Mouse (Mus musculus) T-helper 17 cell (primary cell): ENCODE results near the gene Tent5a.

Source experiments
- in situ Hi-C, 2 experiments: fragments of 300-600 bp; cut with MboI, MseI; formaldehyde crosslinking; loops; 1 replicate in 1 of 2; 2 replicates in 1 of 2; pipeline ENCODE4 v1.15.1; 2025; ENCODE audit warnings: high pct_unique_total_duplicates in 2 of 2

The Tent5a gene

GRCm38 (mm10) chr9:85320167-85320951 is 6.8 kb downstream of the Tent5a start:
- in situ Hi-C loops: loop anchor here in 1 of 2 experiments (10.0 kb wide), 1 partner anchor 1366 kb away; no protein-coding TSS in a partner anchor

DNA sequence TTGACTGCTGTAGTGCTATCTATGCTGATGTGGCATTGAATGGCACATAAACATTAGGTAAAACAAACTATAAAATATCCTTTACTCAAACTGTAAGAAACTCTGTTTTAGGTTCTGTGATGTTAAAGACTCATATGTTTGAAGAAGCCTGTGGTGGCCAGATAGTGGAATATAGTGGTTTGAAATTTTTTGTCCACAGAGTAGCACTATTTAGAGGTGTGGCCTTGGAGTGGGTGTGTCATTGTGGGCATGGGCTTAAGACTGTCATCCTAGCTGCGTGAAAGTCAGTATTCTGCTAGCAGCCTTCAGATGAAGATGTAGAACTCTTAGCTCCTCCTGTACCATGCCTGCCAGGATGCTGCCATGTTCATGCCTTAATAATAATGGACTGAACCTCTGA is 11.0 kb downstream of the Tent5a start:
- in situ Hi-C loops: no loop called here

GRCm38 (mm10) chr9:85312473-85312872 is 14.7 kb downstream of the Tent5a start, which contains the start of gene Gm11114:
Gene Gm11114 (plus strand): TSS chr9:85312773.
- in situ Hi-C loops: no loop called here

GRCm38 (mm10) chr9:85303378-85303777 is 23.8 kb downstream of the Tent5a start:
- in situ Hi-C loops: no loop called here

DNA sequence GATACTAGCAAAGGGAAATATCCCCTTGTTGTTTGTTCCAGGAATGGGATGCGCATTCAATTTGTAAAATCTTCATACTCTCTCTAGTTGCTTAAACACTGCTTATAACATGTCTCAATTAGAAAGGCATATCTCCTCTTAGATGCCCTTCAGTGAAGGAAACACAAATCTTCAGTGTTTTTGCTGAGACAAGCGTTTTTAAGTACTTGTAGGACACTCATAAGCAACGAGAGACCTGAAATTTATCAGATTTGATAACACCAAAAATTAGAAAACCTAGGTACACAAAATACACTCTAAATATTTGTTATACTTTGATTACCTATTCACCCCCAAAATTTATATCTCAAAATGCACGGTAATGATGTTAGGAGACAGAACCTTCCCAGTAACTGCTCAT is 24.3 kb downstream of the Tent5a start:
- in situ Hi-C loops: no loop called here

DNA sequence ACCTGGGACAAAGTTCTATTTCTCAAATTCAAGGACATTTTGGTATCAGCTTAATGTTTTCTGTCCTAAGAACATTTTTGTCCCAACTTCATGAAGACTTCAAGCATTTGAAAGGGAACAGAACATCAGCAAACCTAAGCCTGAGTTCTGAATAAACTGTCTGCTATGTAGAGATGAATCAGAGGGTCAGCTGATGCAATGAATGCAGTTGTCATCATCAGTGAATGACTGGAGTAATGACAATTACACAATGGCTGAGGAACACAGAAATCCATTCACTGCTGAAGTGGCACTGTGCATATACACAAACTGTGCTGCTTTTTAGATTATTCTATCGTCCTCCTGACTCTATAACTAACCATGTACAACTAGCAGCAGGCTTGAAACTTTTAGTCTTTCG is 53.0 kb downstream of the Tent5a start:
- in situ Hi-C loops: no loop called here
